Mouse (Mus musculus) MEL (cell line): Measurements from ENCODE around the gene Cav1. TPM values are rescaled to one million over a fixed set of nuclear protein-coding genes. Genes with fewer than 3 reads are reported as not detected.

ENCODE experiments used
- DNase-seq: peaks from one replicate; pipeline ENCODE4 v3.0.0; 2011; ENCODE audit warnings: low read depth, low spot score
- H3K27ac ChIP-seq: 2 replicates; pipeline ENCODE4 v1.5.1; 2012; ENCODE audit warnings: low read depth, mild to moderate bottlenecking, control low read depth, low read length, moderate library complexity; ENCODE audit not compliant: control insufficient read depth
- H3K27me3 ChIP-seq, 2 experiments: fragments of 150-350 bp in 1 of 2; sonication (generic) in 1 of 2; 2 replicates each; pipeline ENCODE4 v1.6.1; 2012; ENCODE audit warnings: low read length in 2 of 2, mild to moderate bottlenecking in 2 of 2, improper control_type of control experiment in 1 of 2, moderate library complexity in 1 of 2; ENCODE audit not compliant: insufficient read depth in 2 of 2, control insufficient read depth in 1 of 2
- H3K36me3 ChIP-seq, 2 experiments: 2 replicates each; pipeline ENCODE4 v1.6.1; 2012 to 2014; ENCODE audit warnings: low read length in 2 of 2, improper control_type of control experiment in 1 of 2, inconsistent platforms in 1 of 2, mild to moderate bottlenecking in 1 of 2; ENCODE audit not compliant: insufficient read depth in 2 of 2, control insufficient read depth in 1 of 2
- H3K4me1 ChIP-seq, 2 experiments: fragments of 150-350 bp in 1 of 2; sonication (generic) in 1 of 2; 2 replicates each; pipeline ENCODE4 v1.6.1; 2012; ENCODE audit warnings: low read length in 2 of 2, improper control_type of control experiment in 1 of 2, mild to moderate bottlenecking in 1 of 2; ENCODE audit not compliant: insufficient read depth in 2 of 2, control insufficient read depth in 1 of 2
- H3K4me3 ChIP-seq, 2 experiments: fragments of 150-350 bp in 1 of 2; sonication (generic) in 1 of 2; 2 replicates each; pipeline ENCODE4 v1.5.1; 2012; ENCODE audit warnings: low read depth in 2 of 2, low read length in 2 of 2, mild to moderate bottlenecking in 2 of 2, moderate library complexity in 2 of 2, control low read depth in 1 of 2, improper control_type of control experiment in 1 of 2; ENCODE audit not compliant: control insufficient read depth in 1 of 2, insufficient read depth in 1 of 2
- H3K79me2 ChIP-seq: 2 replicates; pipeline ENCODE4 v1.6.1; 2012; ENCODE audit warnings: mild to moderate bottlenecking, low read length, moderate library complexity; ENCODE audit not compliant: control insufficient read depth, poor library complexity, insufficient read depth
- H3K9ac ChIP-seq: 2 replicates; pipeline ENCODE4 v1.6.1; 2012; ENCODE audit warnings: low read depth, mild to moderate bottlenecking, control low read depth, low read length, moderate library complexity; ENCODE audit not compliant: control insufficient read depth, poor library complexity, severe bottlenecking
- H3K9me3 ChIP-seq: fragments of 150-350 bp; sonication (generic); replicated peaks from 2 replicates; pipeline ENCODE4 v1.6.1; 2012; ENCODE audit warnings: mild to moderate bottlenecking, low read length, improper control_type of control experiment, moderate library complexity; ENCODE audit not compliant: insufficient read depth
- BHLHE40 ChIP-seq: IDR thresholded peaks from 2 replicates; pipeline ENCODE4 v1.6.1; 2012; ENCODE audit warnings: low read depth, mild to moderate bottlenecking, inconsistent platforms, low read length, improper control_type of control experiment, borderline replicate concordance
- ETS1 ChIP-seq: IDR thresholded peaks from 2 replicates; pipeline ENCODE4 v1.6.1; 2012; ENCODE audit warnings: low read depth, mild to moderate bottlenecking, inconsistent platforms, low read length, improper control_type of control experiment, moderate library complexity
- GABPA ChIP-seq: IDR thresholded peaks from 2 replicates; pipeline ENCODE4 v1.6.1; 2012; ENCODE audit warnings: low read depth, mild to moderate bottlenecking, inconsistent platforms, low read length, improper control_type of control experiment, moderate library complexity
- JUND ChIP-seq: IDR thresholded peaks from 2 replicates; pipeline ENCODE4 v1.6.1; 2011; ENCODE audit warnings: low read depth, mild to moderate bottlenecking, improper control_type of control experiment, low read length
- MAFK ChIP-seq: IDR thresholded peaks from 2 replicates; pipeline ENCODE4 v1.6.1; 2011; ENCODE audit warnings: low read depth, mild to moderate bottlenecking, low read length, improper control_type of control experiment, borderline replicate concordance
- MAX ChIP-seq: IDR thresholded peaks from 2 replicates; pipeline ENCODE4 v1.6.1; 2011; ENCODE audit warnings: low read length, improper control_type of control experiment
- MAZ ChIP-seq: IDR thresholded peaks from 2 replicates; pipeline ENCODE4 v1.6.1; 2012; ENCODE audit warnings: low read depth, mild to moderate bottlenecking, inconsistent platforms, low read length, improper control_type of control experiment
- MYC ChIP-seq: IDR thresholded peaks from 2 replicates; pipeline ENCODE4 v1.6.1; 2011; ENCODE audit warnings: low read depth, mild to moderate bottlenecking, low read length, improper control_type of control experiment, moderate library complexity
- NELFE ChIP-seq: IDR thresholded peaks from 2 replicates; pipeline ENCODE4 v1.6.1; 2011; ENCODE audit warnings: low read depth, low read length, improper control_type of control experiment
- POLR2A ChIP-seq, 2 experiments: IDR thresholded peaks; 2 replicates each; pipeline ENCODE4 v1.6.1; 2011 to 2012; ENCODE audit warnings: low read length in 2 of 2, mild to moderate bottlenecking in 2 of 2, control low read depth in 1 of 2, improper control_type of control experiment in 1 of 2, low read depth in 1 of 2, moderate library complexity in 1 of 2; ENCODE audit not compliant: control insufficient read depth in 1 of 2, insufficient read depth in 1 of 2, poor library complexity in 1 of 2
- POLR2AphosphoS5 ChIP-seq: IDR thresholded peaks from 2 replicates; pipeline ENCODE4 v1.6.1; 2012; ENCODE audit warnings: low read depth, borderline replicate concordance, mild to moderate bottlenecking, inconsistent platforms, low read length, moderate library complexity, mixed read lengths
- RCOR1 ChIP-seq: IDR thresholded peaks from 2 replicates; pipeline ENCODE4 v1.6.1; 2012; ENCODE audit warnings: low read depth, mild to moderate bottlenecking, inconsistent platforms, low read length, improper control_type of control experiment
- ZC3H11A ChIP-seq: IDR thresholded peaks from 2 replicates; pipeline ENCODE4 v1.6.1; 2012; ENCODE audit warnings: low read depth, mild to moderate bottlenecking, inconsistent platforms, low read length, improper control_type of control experiment
- polyA plus RNA-seq, 2 experiments: library from polyadenylated mRNA; stranded (reverse) in 1 of 2; unstranded in 1 of 2; fragments of >175 nt in 1 of 2; fragments of >200 nt in 1 of 2; gene quantifications; 2 replicates each; pipeline versions ENCODE4 v1.2.1 to v1.2.4; 2012; ENCODE audit warnings: low replicate concordance in 2 of 2, low read depth in 1 of 2; ENCODE audit not compliant: insufficient read length in 2 of 2, insufficient read depth in 1 of 2, missing spikeins in 1 of 2
- total RNA-seq: library from RNA; depleted of rRNA; stranded (reverse); fragments of 300-350 nt; gene quantifications from 2 replicates; pipeline ENCODE4 v1.2.3, GENCODE M21; 2012

Cav1 gene
- total and polyA plus RNA-seq, 3 experiments: not detected

DNA sequence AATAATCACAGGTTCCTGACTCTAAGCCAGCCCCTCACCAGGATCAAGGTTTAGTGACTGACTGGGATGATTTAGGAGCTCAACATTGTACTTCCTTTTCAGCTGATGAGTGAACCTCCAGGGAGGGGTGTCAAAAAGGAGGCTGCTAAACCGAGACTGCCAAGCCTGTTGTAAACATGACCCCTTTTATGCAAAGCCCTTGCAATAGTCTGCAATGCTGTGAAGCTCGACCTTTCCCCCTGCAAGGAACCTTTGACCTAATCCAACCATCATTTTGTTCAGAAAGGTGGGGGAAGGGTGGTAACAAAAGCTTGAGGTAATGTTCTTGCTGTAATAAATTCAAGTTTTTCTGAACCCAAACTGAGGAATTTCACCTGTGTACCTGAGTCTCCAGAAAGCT lies 34.3 kb downstream of the Cav1 start:
- TF ChIP-seq RCOR1: no peak
- Histone ChIP-seq H3K36me3 (no peaks in the 10 kb centered on the region), H3K9me3 (no peaks in the 10 kb centered on the region), H3K27me3 (no peaks in the 10 kb centered on the region), H3K4me3 (no peak overlapping the region), H3K27ac (no peak overlapping the region), H3K79me2 (no peaks in the 10 kb centered on the region), H3K4me1 (no peaks in the 10 kb centered on the region), H3K9ac (no peak overlapping the region)
- DNase-seq: no peak

DNA sequence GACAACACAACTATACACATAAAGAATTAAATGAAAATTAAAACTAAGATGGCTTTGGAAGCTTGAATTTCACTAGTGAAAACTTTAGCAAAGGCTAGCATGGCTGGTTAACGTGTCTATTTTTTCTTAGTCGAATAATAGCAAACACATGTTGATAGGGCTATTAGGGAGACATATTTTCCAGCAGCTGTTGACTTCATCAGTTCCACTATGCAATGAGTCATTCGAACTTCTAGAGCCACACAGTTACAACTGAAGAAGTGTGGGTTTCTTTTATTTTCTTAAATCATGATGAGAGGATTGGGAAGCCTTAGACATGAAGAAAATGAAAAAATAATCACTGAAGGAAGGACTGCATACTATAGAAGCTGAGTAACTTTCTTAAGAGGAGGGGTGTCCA lies 41.9 kb downstream of the Cav1 start:
- TF ChIP-seq RCOR1: no peak
- no peak for TF ChIP-seq MAZ
- TF ChIP-seq POLR2AphosphoS5: no peak
- no peak for TF ChIP-seq JUND
- TF ChIP-seq MAX: no peak
- Histone ChIP-seq H3K27me3 (no peaks in the 10 kb centered on the region), H3K9me3 (no peaks in the 10 kb centered on the region), H3K27ac (no peak overlapping the region), H3K4me3 (no peak overlapping the region), H3K4me1 (no peaks in the 10 kb centered on the region), H3K9ac (no peak overlapping the region), H3K36me3 (no peaks in the 10 kb centered on the region), H3K79me2 (no peaks in the 10 kb centered on the region)
- no peak for DNase-seq

DNA sequence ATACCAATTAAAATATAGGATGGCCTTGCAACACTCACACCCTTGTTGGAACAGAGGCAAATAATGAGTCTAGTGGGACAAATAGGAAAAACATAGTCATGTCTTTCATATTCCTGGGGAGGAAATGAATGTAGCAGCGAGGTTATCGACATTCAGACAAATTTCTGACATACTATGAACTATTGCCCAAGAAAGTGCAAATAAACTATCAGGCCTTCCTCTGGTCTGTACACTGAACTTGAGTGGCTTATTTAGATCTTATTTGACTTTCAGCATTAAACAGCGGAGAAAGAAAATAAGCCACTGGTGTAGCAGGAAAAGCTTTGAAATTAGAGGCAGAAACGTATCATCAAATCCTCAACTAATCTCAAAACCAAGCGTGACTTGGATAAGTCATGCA lies 44.7 kb downstream of the Cav1 start:
- Histone ChIP-seq H3K36me3 (no peaks in the 10 kb centered on the region), H3K4me3 (no peak overlapping the region), H3K27me3 (peaks cover 0 to 1% of the 10 kb centered on the region in 2 experiments; a peak in 1 of 4 replicates), H3K4me1 (no peaks in the 10 kb centered on the region), H3K27ac (no peak overlapping the region), H3K9ac (no peak overlapping the region), H3K79me2 (no peaks in the 10 kb centered on the region), H3K9me3 (no peaks in the 10 kb centered on the region)
- DNase-seq: no peak
- TF ChIP-seq POLR2A (IDR thresholded peaks at IDR 0.05; ENCODE audit: control insufficient read depth in 1 of 2, insufficient read depth in 1 of 2, low read depth in 1 of 2, low read length in 2 of 2, poor library complexity in 1 of 2) (no peak), ZC3H11A (no peak), GABPA (no peak), ETS1 (no peak), MAFK (no peak), BHLHE40 (no peak), NELFE (no peak), MYC (no peak)
